ENCODE assay signal across 22 mouse cellular contexts in the genomic region with DNA sequence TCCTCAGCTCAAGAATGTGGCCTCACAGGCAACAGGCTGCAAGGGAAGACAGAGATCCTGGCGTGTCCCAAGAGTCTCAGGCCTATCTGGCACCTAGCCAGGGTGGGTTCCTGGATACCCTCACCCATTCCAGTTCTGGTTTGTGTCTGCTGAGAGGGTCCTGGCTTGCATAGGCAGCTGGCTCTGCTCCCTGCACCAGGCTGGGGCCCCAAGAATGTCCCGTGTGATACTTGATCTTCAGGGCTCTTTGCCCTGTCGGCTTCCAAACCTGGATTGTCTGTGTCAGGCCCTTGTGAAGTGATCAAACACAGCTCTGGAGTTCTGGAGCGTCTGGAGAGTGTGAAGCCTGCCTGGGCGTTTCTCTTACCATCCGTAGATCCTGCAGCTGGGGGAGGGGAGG. TPM values are rescaled to one million over a fixed set of nuclear protein-coding genes. Genes with fewer than 3 reads are reported as not detected.
A peak's percentile ranks its signal among the peaks of the same experiment; 100 is the strongest.
DNase-seq lines count a peak whose midpoint lies in the region; ATAC-seq lines count a peak whose summit lies in the region.
"Had no signal": no experiment of that assay in that cellular context is flagged by ENCODE, and none has a peak within 500 bp of the region (broad histone marks: within the 10 kb centered on the region; RNA-seq: fewer than 3 reads in every experiment).

No protein-coding gene starts in this region.

- DNase-seq in embryo, embryonic 10.5 days (ENCODE audit: low spot score): peak; percentile 39
- DNase-seq in embryo, embryonic 9.5 days (ENCODE audit: extremely low spot score): no peak
- peak; percentile 59 for DNase-seq in embryonic facial prominence, embryonic 10.5 days (ENCODE audit: low spot score)
- no peak for DNase-seq in layer of hippocampus, postnatal 10 days (ENCODE audit: low spot score in 2 of 2)
- no peak for DNase-seq in kidney, adult 9 months
- DNase-seq: cerebellum, adult 18-20 months; gastrocnemius, postnatal 10 days; kidney, postnatal 14 days; right cerebral cortex, postnatal 14 days had no signal

- H3K4me2 ChIP-seq in hindbrain, embryonic 13.5 days: no peak overlapping the region
- H3K4me2 ChIP-seq in hindbrain, embryonic 16.5 days (ENCODE audit: low read length): no peak overlapping the region
- peak overlapping the region; percentile 10; the same call in 1 of the 2 replicates for H3K4me2 ChIP-seq in limb, embryonic 12.5 days
- H3K4me2 ChIP-seq: heart, embryonic 15.5 days; lung, embryonic 15.5 days had no signal

- no peak for ATAC-seq in hindbrain, embryonic 13.5 days (ENCODE audit: low FRiP score)
- no peak for ATAC-seq in hindbrain, embryonic 16.5 days
- ATAC-seq in limb, embryonic 12.5 days (ENCODE audit: insufficient number of reproducible peaks, insufficient read depth, low FRiP score, low TSS enrichment, low read depth): peak; percentile 35; the same call in 1 of the 2 replicates
- ATAC-seq: forebrain, embryonic 16.5 days had no signal

- H3K9ac ChIP-seq in hindbrain, embryonic 13.5 days: no peak overlapping the region
- H3K9ac ChIP-seq in hindbrain, embryonic 16.5 days (ENCODE audit: low read depth, low read length): no peak overlapping the region
- H3K9ac ChIP-seq in limb, embryonic 12.5 days (replicated peaks): no peak overlapping the region
- H3K9ac ChIP-seq: heart, embryonic 15.5 days; lung, embryonic 15.5 days had no signal

- no peaks in the 10 kb centered on the region for H3K9me3 ChIP-seq in hindbrain, embryonic 13.5 days
- no peaks in the 10 kb centered on the region for H3K9me3 ChIP-seq in hindbrain, embryonic 16.5 days (ENCODE audit: control insufficient read depth, low read length)
- no peaks in the 10 kb centered on the region for H3K9me3 ChIP-seq in embryonic facial prominence, embryonic 10.5 days
- H3K9me3 ChIP-seq in limb, embryonic 12.5 days: no peaks in the 10 kb centered on the region
- H3K9me3 ChIP-seq: heart, embryonic 15.5 days; lung, embryonic 15.5 days had no signal

- 0 out of 2 replicates have a peak overlapping the region, but pooled peaks have one; percentile 40 for H3K27ac ChIP-seq in hindbrain, embryonic 13.5 days
- H3K27ac ChIP-seq in hindbrain, embryonic 16.5 days (ENCODE audit: low read depth, low read length): no peak overlapping the region
- peak overlapping the region; percentile 64 for H3K27ac ChIP-seq in embryonic facial prominence, embryonic 10.5 days (replicated peaks)
- H3K27ac ChIP-seq in limb, embryonic 12.5 days: peak overlapping the region; percentile 76
- H3K27ac ChIP-seq: heart, embryonic 15.5 days; lung, embryonic 15.5 days had no signal

- H3K4me3 ChIP-seq in hindbrain, embryonic 13.5 days: no peak overlapping the region
- H3K4me3 ChIP-seq in hindbrain, embryonic 16.5 days (ENCODE audit: low read length): no peak overlapping the region
- H3K4me3 ChIP-seq in embryonic facial prominence, embryonic 10.5 days: no peak overlapping the region
- no peak overlapping the region for H3K4me3 ChIP-seq in limb, embryonic 12.5 days (replicated peaks)
- H3K4me3 ChIP-seq: heart, embryonic 15.5 days; lung, embryonic 15.5 days had no signal

- WGBS in hindbrain, embryonic 13.5 days: 46% methylated on average over 6 of the region's 6 CpGs
- WGBS in hindbrain, embryonic 16.5 days: 38% methylated on average over 6 of the region's 6 CpGs
- 35% methylated on average over 6 of the region's 6 CpGs for WGBS in embryonic facial prominence, embryonic 10.5 days
- WGBS in limb, embryonic 12.5 days: 15% methylated on average over 6 of the region's 6 CpGs

- H3K4me1 ChIP-seq in hindbrain, embryonic 13.5 days (replicated peaks): peaks cover 12% of the 10 kb centered on the region; the same call in 1 of the 2 replicates
- H3K4me1 ChIP-seq in hindbrain, embryonic 16.5 days (ENCODE audit: control insufficient read depth, insufficient read depth, low read depth, low read length): no peaks in the 10 kb centered on the region
- H3K4me1 ChIP-seq in embryonic facial prominence, embryonic 10.5 days: peaks cover 34% of the 10 kb centered on the region
- H3K4me1 ChIP-seq in limb, embryonic 12.5 days (replicated peaks): peaks cover 25% of the 10 kb centered on the region

- no peaks in the 10 kb centered on the region for H3K27me3 ChIP-seq in hindbrain, embryonic 13.5 days
- no peaks in the 10 kb centered on the region for H3K27me3 ChIP-seq in hindbrain, embryonic 16.5 days (replicated peaks; ENCODE audit: control insufficient read depth, insufficient read depth, low read length)
- peaks cover 3% of the 10 kb centered on the region; the same call in 1 of the 2 replicates for H3K27me3 ChIP-seq in embryonic facial prominence, embryonic 10.5 days (replicated peaks; ENCODE audit: low read depth, poor library complexity, severe bottlenecking)
- peaks cover 14% of the 10 kb centered on the region; the same call in 1 of the 2 replicates for H3K27me3 ChIP-seq in limb, embryonic 12.5 days
- H3K27me3 ChIP-seq: lung, embryonic 15.5 days had no signal

- no peaks in the 10 kb centered on the region for H3K36me3 ChIP-seq in hindbrain, embryonic 13.5 days
- H3K36me3 ChIP-seq in hindbrain, embryonic 16.5 days (ENCODE audit: control insufficient read depth, insufficient read depth, low read length): no peaks in the 10 kb centered on the region
- no peaks in the 10 kb centered on the region for H3K36me3 ChIP-seq in embryonic facial prominence, embryonic 10.5 days (replicated peaks)
- H3K36me3 ChIP-seq in limb, embryonic 12.5 days: no peaks in the 10 kb centered on the region
- H3K36me3 ChIP-seq: heart, embryonic 15.5 days; lung, embryonic 15.5 days had no signal

RNA-seq across cellular contexts. Expression of gene Gm10803, which starts 22.2 kb away (rescaled TPM):
- polyA plus RNA-seq in hindbrain, embryonic 13.5 days (2015; fragmentation: Nextera tagmentation; extraction: Ambion mirVana): not detected in 2 replicates
- not detected in 2 replicates for polyA plus RNA-seq in hindbrain, embryonic 16.5 days (2015; fragmentation: Nextera tagmentation; extraction: Ambion mirVana)
- polyA plus RNA-seq in embryonic facial prominence, embryonic 10.5 days (2016; fragmentation: Nextera tagmentation; extraction: Ambion mirVana): not detected in 2 replicates
- polyA plus RNA-seq in limb, embryonic 12.5 days (2016; fragmentation: Nextera tagmentation; extraction: Ambion mirVana): not detected in 2 replicates
- total RNA-seq in layer of hippocampus, postnatal 10 days (2021): not detected
- total RNA-seq: CH12.LX; gastrocnemius, postnatal 10 days; layer of hippocampus, postnatal 14 days; left cerebral cortex, postnatal 25 days; megakaryocyte progenitor cell, adult 5-6 weeks; neutrophil, adult 5-6 weeks had no signal
- polyA plus RNA-seq: cortical plate, adult 2 months; forebrain, embryonic 16.5 days; heart, embryonic 15.5 days; lung, embryonic 15.5 days; thymus, postnatal 0 days had no signal

Comparison
In these comparisons a context has a peak if more than half of its experiments do, and no peak if none do; other contexts are left out.
1. DNase-seq: peak in embryo, embryonic 10.5 days (single experiment) and embryonic facial prominence, embryonic 10.5 days (single experiment); none in embryo, embryonic 9.5 days (single experiment), layer of hippocampus, postnatal 10 days (0 of 2) and kidney, adult 9 months (single experiment).